Mouse (Mus musculus): ENCODE measurements around the gene Sec1. TPM values are rescaled to one million over a fixed set of nuclear protein-coding genes. Genes with fewer than 3 reads are reported as not detected.

The Sec1 gene
- polyA plus RNA-seq, 1 experiment from 2014 or later, result 0.41 TPM

DNA sequence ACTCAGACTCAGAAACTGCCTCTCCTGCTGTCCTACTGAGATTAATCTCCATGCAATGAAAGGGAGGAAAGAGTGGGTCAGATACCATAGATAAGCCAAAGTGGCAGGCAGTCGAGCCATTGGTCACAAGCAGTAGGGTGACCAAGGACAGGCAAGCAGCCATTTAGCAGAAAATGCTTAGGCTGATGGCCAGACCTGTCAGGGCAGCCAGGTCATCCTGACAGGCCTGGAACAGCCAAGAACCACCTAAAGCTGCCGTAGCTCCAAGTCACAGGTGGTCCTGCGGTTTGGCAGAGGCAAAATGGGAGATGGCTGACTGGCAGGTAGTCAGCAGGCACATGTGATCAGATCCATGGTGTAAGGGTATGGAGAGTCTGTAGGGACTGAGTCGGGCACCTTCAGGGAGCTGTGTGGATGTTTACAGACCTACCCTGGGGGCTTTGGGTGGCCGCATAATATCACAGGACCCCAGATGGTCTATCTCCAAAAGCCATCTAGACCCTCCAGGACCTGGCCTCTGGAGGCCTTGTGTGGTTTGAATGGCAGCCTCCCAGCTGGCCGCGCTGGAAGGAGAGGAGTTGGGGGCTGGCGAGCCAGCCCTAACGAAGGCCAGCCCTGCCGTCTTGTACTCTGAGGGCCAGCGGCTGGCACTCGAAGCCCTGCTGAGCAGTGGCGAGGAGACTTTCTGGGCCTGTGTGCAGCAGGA is 27.6 kb upstream of the Sec1 start:
- H3K4me1 ChIP-seq (ENCODE audit: control insufficient read depth in 2 of 2, insufficient read depth in 2 of 2, low read length in 2 of 2), result peaks cover 2 to 20% of the 10 kb centered on the region in 2 experiments
- H3K9me3 ChIP-seq (ENCODE audit: control insufficient read depth, low read length), result no peaks in the 10 kb centered on the region
- 60% methylated on average over 13 of the region's 13 CpGs for WGBS
- no peak overlapping the region for H3K4me3 ChIP-seq (ENCODE audit: control insufficient read depth in 1 of 2, insufficient read depth in 1 of 2, low read depth in 1 of 2, low read length in 2 of 2)
- peaks cover 70% of the 10 kb centered on the region for H3K36me3 ChIP-seq (ENCODE audit: control insufficient read depth, insufficient read depth, low read length)
- no peaks in the 10 kb centered on the region for H3K27me3 ChIP-seq (ENCODE audit: control insufficient read depth, insufficient read depth, low read length)
- H3K27ac ChIP-seq (replicated peaks in 1 of 2; ENCODE audit: control insufficient read depth in 1 of 2, insufficient read depth in 1 of 2, low read depth in 2 of 2, low read length in 2 of 2), result no peak overlapping the region
- H3K9ac ChIP-seq (ENCODE audit: low read length), result no peak overlapping the region
- H3K4me2 ChIP-seq (ENCODE audit: low read length), result no peak overlapping the region
- ATAC-seq (ENCODE audit: insufficient number of reproducible peaks, insufficient read depth, low FRiP score, low read depth), result no peak

- ATAC-seq (ENCODE audit: insufficient number of reproducible peaks, insufficient read depth, low FRiP score, low read depth), result no peak
- 85% methylated on average over 7 of the region's 7 CpGs for WGBS
- Histone ChIP-seq H3K36me3 (ENCODE audit: control insufficient read depth, insufficient read depth, low read length) (peaks cover 70% of the 10 kb centered on the region), H3K27ac (replicated peaks in 1 of 2; ENCODE audit: control insufficient read depth in 1 of 2, insufficient read depth in 1 of 2, low read depth in 2 of 2, low read length in 2 of 2) (no peak overlapping the region), H3K4me1 (ENCODE audit: control insufficient read depth in 2 of 2, insufficient read depth in 2 of 2, low read length in 2 of 2) (peaks cover 5 to 26% of the 10 kb centered on the region in 2 experiments), H3K27me3 (ENCODE audit: control insufficient read depth, insufficient read depth, low read length) (no peaks in the 10 kb centered on the region), H3K4me2 (ENCODE audit: low read length) (no peak overlapping the region), H3K4me3 (ENCODE audit: control insufficient read depth in 1 of 2, insufficient read depth in 1 of 2, low read depth in 1 of 2, low read length in 2 of 2) (no peak overlapping the region), H3K9me3 (ENCODE audit: control insufficient read depth, low read length) (no peaks in the 10 kb centered on the region), H3K9ac (ENCODE audit: low read length) (no peak overlapping the region)
Observed at GRCm38 (mm10) chr7:45721234-45721571, 27.0 kb upstream of the Sec1 start.

DNA sequence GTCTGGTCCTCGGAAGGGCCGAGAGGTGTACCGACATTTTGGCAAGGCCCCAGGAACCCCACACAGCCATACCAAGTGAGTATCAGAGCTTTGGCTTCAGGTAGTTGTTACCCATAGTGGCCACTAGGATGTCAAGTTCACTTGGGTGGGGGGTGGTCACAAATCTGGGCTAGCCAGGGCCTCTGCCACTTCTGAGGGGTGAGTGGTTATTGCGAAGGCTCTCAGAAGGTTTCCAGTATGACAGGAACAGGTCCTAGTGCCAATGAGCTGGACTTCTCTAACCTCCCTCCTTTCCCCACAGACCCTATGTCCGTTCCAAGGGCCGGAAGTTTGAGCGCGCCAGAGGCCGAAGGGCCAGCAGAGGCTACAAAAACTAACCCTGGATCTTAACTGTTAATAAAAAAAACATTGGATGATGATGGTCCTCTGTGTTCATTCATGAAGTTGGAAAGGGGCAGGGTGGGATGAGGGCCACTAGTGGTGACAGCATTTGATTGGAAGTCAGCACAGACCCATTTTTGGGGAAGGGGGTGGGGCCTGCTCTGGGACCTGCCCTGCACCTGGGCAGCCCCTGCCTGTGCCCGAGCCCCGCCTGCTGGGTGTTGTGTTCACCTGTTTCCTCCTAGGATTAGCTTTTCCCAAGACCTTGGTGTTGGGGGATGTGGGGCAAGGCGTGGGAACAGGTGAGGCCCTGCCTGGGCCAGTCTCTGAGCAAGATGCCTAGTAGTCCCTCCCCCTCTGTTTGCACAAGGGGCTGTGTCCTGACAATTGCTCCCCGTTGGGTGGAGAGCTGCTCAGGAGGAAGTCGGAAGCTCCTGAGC is 26.4 kb upstream of the Sec1 start, which contains the start of gene Fam83e:
Gene Fam83e (plus strand): TSS at position 800 of the 821 bp plus-strand sequence.
- 79% methylated on average over 14 of the region's 14 CpGs for WGBS
- H3K9ac ChIP-seq (ENCODE audit: low read length), result no peak within 1 kb of the TSS
- H3K36me3 ChIP-seq (ENCODE audit: control insufficient read depth, insufficient read depth, low read length), result peaks cover 65% of the 10 kb centered on the region

GRCm38 (mm10) chr7:45719738-45720412 is 25.7 kb upstream of the Sec1 start:
- WGBS, result 92% methylated on average over 15 of the region's 16 CpGs
- H3K4me3 ChIP-seq (ENCODE audit: control insufficient read depth in 1 of 2, insufficient read depth in 1 of 2, low read depth in 1 of 2, low read length in 2 of 2), result no peak overlapping the region
- H3K27ac ChIP-seq (replicated peaks in 1 of 2; ENCODE audit: control insufficient read depth in 1 of 2, insufficient read depth in 1 of 2, low read depth in 2 of 2, low read length in 2 of 2), result no peak overlapping the region
- peaks cover 58% of the 10 kb centered on the region for H3K36me3 ChIP-seq (ENCODE audit: control insufficient read depth, insufficient read depth, low read length)
- no peak overlapping the region; the same call in 1 of the 2 replicates for H3K4me2 ChIP-seq (ENCODE audit: low read length)
- no peak overlapping the region; the same call in 1 of the 2 replicates for H3K9ac ChIP-seq (ENCODE audit: low read length)
- H3K27me3 ChIP-seq (ENCODE audit: control insufficient read depth, insufficient read depth, low read length), result no peaks in the 10 kb centered on the region
- peaks cover 13 to 35% of the 10 kb centered on the region in 2 experiments for H3K4me1 ChIP-seq (ENCODE audit: control insufficient read depth in 2 of 2, insufficient read depth in 2 of 2, low read length in 2 of 2)
- no peaks in the 10 kb centered on the region for H3K9me3 ChIP-seq (ENCODE audit: control insufficient read depth, low read length)
- ATAC-seq (ENCODE audit: insufficient number of reproducible peaks, insufficient read depth, low FRiP score, low read depth), result no peak

More for the DNA sequence above, 26.4 kb upstream of the Sec1 start, which contains the start of gene Fam83e:
- Histone ChIP-seq H3K4me2 (ENCODE audit: low read length) (no peak within 1 kb of the TSS), H3K27ac (replicated peaks in 1 of 2; ENCODE audit: control insufficient read depth in 1 of 2, insufficient read depth in 1 of 2, low read depth in 2 of 2, low read length in 2 of 2) (no peak within 1 kb of the TSS), H3K27me3 (ENCODE audit: control insufficient read depth, insufficient read depth, low read length) (no peaks in the 10 kb centered on the region), H3K9me3 (ENCODE audit: control insufficient read depth, low read length) (no peaks in the 10 kb centered on the region), H3K4me1 (ENCODE audit: control insufficient read depth in 2 of 2, insufficient read depth in 2 of 2, low read length in 2 of 2) (peaks cover 10 to 31% of the 10 kb centered on the region in 2 experiments), H3K4me3 (ENCODE audit: control insufficient read depth in 1 of 2, insufficient read depth in 1 of 2, low read depth in 1 of 2, low read length in 2 of 2) (no peak within 1 kb of the TSS)
- no peak for ATAC-seq (ENCODE audit: insufficient number of reproducible peaks, insufficient read depth, low FRiP score, low read depth)

- Histone ChIP-seq H3K27me3 (ENCODE audit: control insufficient read depth, insufficient read depth, low read length) (no peaks in the 10 kb centered on the region), H3K4me3 (ENCODE audit: control insufficient read depth in 1 of 2, insufficient read depth in 1 of 2, low read depth in 1 of 2, low read length in 2 of 2) (peak overlapping the region; percentile 63 to 88), H3K27ac (replicated peaks in 1 of 2; ENCODE audit: control insufficient read depth in 1 of 2, insufficient read depth in 1 of 2, low read depth in 2 of 2, low read length in 2 of 2) (no peak overlapping the region), H3K9me3 (ENCODE audit: control insufficient read depth, low read length) (no peaks in the 10 kb centered on the region), H3K36me3 (ENCODE audit: control insufficient read depth, insufficient read depth, low read length) (peaks cover 52% of the 10 kb centered on the region), H3K9ac (ENCODE audit: low read length) (peak overlapping the region; percentile 89), H3K4me1 (ENCODE audit: control insufficient read depth in 2 of 2, insufficient read depth in 2 of 2, low read length in 2 of 2) (peaks cover 17 to 41% of the 10 kb centered on the region in 2 experiments), H3K4me2 (ENCODE audit: low read length) (peak overlapping the region; percentile 86)
- ATAC-seq (ENCODE audit: insufficient number of reproducible peaks, insufficient read depth, low FRiP score, low read depth), result no peak
- WGBS, result 84% methylated on average over 10 of the region's 10 CpGs
Observed at GRCm38 (mm10) chr7:45719180-45719579, 25.0 kb upstream of the Sec1 start.

- peak overlapping the region; percentile 89 for H3K9ac ChIP-seq (ENCODE audit: low read length)
- peak overlapping the region; percentile 63 to 88 for H3K4me3 ChIP-seq (ENCODE audit: control insufficient read depth in 1 of 2, insufficient read depth in 1 of 2, low read depth in 1 of 2, low read length in 2 of 2)
- H3K27ac ChIP-seq (replicated peaks in 1 of 2; ENCODE audit: control insufficient read depth in 1 of 2, insufficient read depth in 1 of 2, low read depth in 2 of 2, low read length in 2 of 2), result peak overlapping the region; percentile 84 to 87
- H3K4me2 ChIP-seq (ENCODE audit: low read length), result peak overlapping the region; percentile 86
- ATAC-seq (ENCODE audit: insufficient number of reproducible peaks, insufficient read depth, low FRiP score, low read depth), result no peak
- WGBS, result under 1% methylated on average over 20 of the region's 20 CpGs
- peaks cover 17 to 44% of the 10 kb centered on the region in 2 experiments for H3K4me1 ChIP-seq (ENCODE audit: control insufficient read depth in 2 of 2, insufficient read depth in 2 of 2, low read length in 2 of 2)
- no peaks in the 10 kb centered on the region for H3K27me3 ChIP-seq (ENCODE audit: control insufficient read depth, insufficient read depth, low read length)
- H3K9me3 ChIP-seq (ENCODE audit: control insufficient read depth, low read length), result no peaks in the 10 kb centered on the region
- peaks cover 50% of the 10 kb centered on the region for H3K36me3 ChIP-seq (ENCODE audit: control insufficient read depth, insufficient read depth, low read length)
Observed at GRCm38 (mm10) chr7:45718331-45718730, 24.1 kb upstream of the Sec1 start.

DNA sequence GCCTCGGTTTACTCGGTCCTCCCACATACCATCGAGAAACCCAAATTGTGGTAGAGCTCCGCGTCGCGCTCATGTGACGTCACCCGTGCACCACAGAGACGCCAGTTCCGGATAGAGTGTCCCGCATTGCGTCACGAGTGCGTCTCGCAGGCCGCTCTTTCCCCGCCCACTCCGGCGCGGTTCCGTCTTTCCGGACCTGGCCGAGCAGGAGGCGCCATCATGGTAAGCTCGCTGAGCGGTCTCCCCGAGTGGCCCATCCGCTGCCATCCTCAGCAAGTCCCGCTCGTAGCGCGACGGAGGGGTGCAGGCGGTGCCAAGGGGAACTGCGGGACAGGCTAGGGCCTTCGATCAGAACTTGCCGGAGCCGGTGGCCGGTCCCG is 23.7 kb upstream of the Sec1 start, which contains the start of gene Sphk2:
Gene Sphk2 (minus strand): TSS at position 85 of the 380 bp plus-strand sequence.
- peak within 1 kb of the TSS; percentile 89 for H3K9ac ChIP-seq (ENCODE audit: low read length)
- peak within 1 kb of the TSS; percentile 63 to 88 for H3K4me3 ChIP-seq (ENCODE audit: control insufficient read depth in 1 of 2, insufficient read depth in 1 of 2, low read depth in 1 of 2, low read length in 2 of 2)
- H3K9me3 ChIP-seq (ENCODE audit: control insufficient read depth, low read length), result no peaks in the 10 kb centered on the region
- H3K27ac ChIP-seq (replicated peaks in 1 of 2; ENCODE audit: control insufficient read depth in 1 of 2, insufficient read depth in 1 of 2, low read depth in 2 of 2, low read length in 2 of 2), result peak within 1 kb of the TSS; percentile 84 to 94
- peaks cover 50% of the 10 kb centered on the region for H3K36me3 ChIP-seq (ENCODE audit: control insufficient read depth, insufficient read depth, low read length)
- H3K27me3 ChIP-seq (ENCODE audit: control insufficient read depth, insufficient read depth, low read length), result no peaks in the 10 kb centered on the region
- peak within 1 kb of the TSS; percentile 90 for H3K4me2 ChIP-seq (ENCODE audit: low read length)
- H3K4me1 ChIP-seq (ENCODE audit: control insufficient read depth in 2 of 2, insufficient read depth in 2 of 2, low read length in 2 of 2), result peaks cover 17 to 44% of the 10 kb centered on the region in 2 experiments
- WGBS, result under 1% methylated on average over 41 of the region's 41 CpGs
- ATAC-seq (ENCODE audit: insufficient number of reproducible peaks, insufficient read depth, low FRiP score, low read depth), result peak; percentile 73

All from heart, embryonic 14.5 days (tissue).